Mouse (Mus musculus): Measurements from ENCODE around the gene Wdr66.
"Not testable (repeated sequence)": the region's sequence is repeated elsewhere in the genome, so short reads cannot be mapped to it uniquely, and the experiment has no call there.

DNA sequence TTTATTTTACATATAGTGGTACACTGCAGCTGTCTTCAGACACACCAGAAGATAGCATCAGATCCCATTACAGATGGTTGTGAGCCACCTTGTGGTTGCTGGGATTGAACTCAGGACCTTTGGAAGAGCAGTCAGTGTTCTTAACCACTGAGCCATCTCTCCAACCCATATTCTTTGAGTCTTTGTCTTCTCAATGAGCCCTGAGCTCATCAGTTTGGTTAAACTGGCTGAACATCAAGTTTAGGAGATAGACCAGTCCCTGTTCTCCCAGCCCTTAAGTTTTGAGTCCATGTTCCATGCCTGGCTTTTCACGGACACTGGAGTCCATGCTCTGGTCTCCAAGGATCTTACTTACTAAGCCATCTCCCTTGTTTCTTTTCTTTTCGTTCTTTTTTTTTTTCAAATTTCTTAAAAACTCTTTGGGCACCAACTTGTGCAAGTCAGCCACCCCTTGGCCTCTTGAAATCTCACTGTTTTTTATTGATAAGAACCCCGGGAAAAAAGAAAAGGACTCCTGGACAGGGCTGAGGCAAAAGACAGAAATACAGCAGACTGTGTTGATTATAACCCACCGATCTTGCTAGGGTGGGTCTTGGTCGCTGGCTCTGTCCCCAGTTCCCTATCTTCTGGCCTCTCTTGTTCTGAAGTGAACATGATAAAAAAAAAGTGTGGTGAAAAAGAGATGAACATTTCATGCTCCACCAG, 29.4 kb upstream of the Wdr66 start:
- TF ChIP-seq EP300, CTCF (IDR thresholded peaks at IDR 0.05; ENCODE audit: low read depth): not testable (repeated sequence)
